Mouse (Mus musculus): Measurements from ENCODE around the gene Vasp.

DNA sequence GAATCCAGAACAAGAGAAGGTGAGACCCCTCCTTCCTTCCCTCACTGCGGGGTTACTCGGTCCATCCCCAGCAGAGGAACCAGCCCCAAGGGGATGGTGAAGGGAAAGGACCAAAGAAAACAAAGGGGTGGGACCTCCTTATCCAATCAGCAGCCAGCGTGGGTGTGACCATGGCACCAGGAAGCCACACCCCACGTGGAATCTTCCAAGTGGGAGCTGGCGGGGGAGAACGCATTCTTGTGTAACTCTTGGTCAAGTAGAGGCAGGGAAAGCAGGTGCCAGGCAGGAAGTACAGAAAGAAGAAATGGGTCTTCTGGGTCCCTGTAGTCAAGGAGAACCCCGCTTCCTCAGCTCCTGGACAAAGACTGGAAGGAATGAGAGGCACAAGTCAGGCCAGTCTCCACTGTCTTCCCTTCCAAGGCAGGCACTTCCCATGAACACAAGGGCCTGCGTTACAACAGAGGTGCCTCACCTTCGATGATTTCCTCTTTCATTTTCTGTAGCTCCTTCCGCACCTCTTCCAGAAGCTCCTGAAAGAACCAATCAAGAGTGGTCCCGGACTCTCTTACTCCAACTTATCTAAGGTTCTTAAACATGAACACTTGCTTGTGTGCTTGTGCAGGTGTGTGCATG is 14.1 kb downstream of the Vasp start:
- TF ChIP-seq CTCF (IDR thresholded peaks at IDR 0.05; ENCODE audit: low read depth, low read length) (no peak), POLR2A (IDR thresholded peaks at IDR 0.05; ENCODE audit: borderline replicate concordance, low read depth, low read length) (no peak)

Data from bone marrow macrophage, adult 2 months (primary cell).